Mouse (Mus musculus): ENCODE data around the gene Cpa4.

DNA sequence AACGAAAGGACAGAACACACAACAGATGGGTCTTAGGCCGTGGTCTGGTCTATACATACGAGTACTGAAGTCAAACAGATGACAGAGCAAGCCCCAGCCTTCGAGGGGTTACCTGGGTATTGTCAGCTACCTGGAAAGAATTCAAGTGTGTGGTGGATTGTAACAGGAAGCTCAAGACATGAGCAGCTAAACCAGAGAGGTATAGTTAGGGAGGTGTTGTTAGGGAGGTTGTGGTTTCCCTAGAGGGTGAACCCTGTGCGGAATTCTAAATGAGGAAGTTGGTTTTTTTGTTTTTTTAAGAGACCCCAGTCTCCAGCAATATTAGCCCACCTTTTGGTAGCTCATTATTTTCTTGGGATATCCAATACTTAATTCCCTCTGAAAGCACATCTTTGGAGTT lies 37.5 kb downstream of the Cpa4 start:
- TF ChIP-seq CTCF (IDR thresholded peaks at IDR 0.05; ENCODE audit: control insufficient read depth, insufficient read depth, insufficient read length) (no peak), MYOG (IDR thresholded peaks at IDR 0.05; ENCODE audit: control insufficient read depth, extremely low read depth, insufficient read length) (no peak), MAX (IDR thresholded peaks at IDR 0.05) (no peak), CEBPB (IDR thresholded peaks at IDR 0.05; ENCODE audit: low read depth) (no peak), FOSL1 (IDR thresholded peaks at IDR 0.05; ENCODE audit: insufficient read depth, low read length, poor library complexity, severe bottlenecking) (no peak)
